Mouse (Mus musculus) lung, postnatal 0 days (tissue): ENCODE data around the gene Mta3. TPM values are rescaled to one million over a fixed set of nuclear protein-coding genes. Genes with fewer than 3 reads are reported as not detected.
"Not testable (repeated sequence)": the region's sequence is repeated elsewhere in the genome, so short reads cannot be mapped to it uniquely, and the experiment has no call there.

ENCODE experiments used
- ATAC-seq: fragments of 200-750 bp; cut with Nextera tagmentation; 2 replicates; pipeline ENCODE4 v1.8.0; 2017; ENCODE audit warnings: moderate library complexity
- DNase-seq: peaks from one replicate; pipeline ENCODE4 v3.0.0-alpha.2; 2016; ENCODE audit warnings: low spot score
- H3K27ac ChIP-seq: fragments of 300-500 bp; sonication (generic); 2 replicates; pipeline ENCODE4 v1.5.1; 2014; ENCODE audit warnings: antibody characterized with exemption, mild to moderate bottlenecking, low read length, mixed read lengths
- H3K27me3 ChIP-seq: fragments of 300-500 bp; sonication (generic); replicated peaks from 2 replicates; pipeline ENCODE4 v1.6.1; 2014; ENCODE audit warnings: low read length, mixed read lengths; ENCODE audit not compliant: insufficient read depth
- H3K36me3 ChIP-seq: fragments of 300-500 bp; sonication (generic); 2 replicates; pipeline ENCODE4 v1.6.1; 2014; ENCODE audit warnings: low read length, mixed read lengths; ENCODE audit not compliant: insufficient read depth
- H3K4me1 ChIP-seq: fragments of 300-500 bp; sonication (generic); 2 replicates; pipeline ENCODE4 v1.6.1; 2014; ENCODE audit warnings: antibody characterized with exemption, low read depth, low read length, mixed read lengths; ENCODE audit not compliant: insufficient read depth
- H3K4me2 ChIP-seq: fragments of 300-500 bp; sonication (generic); replicated peaks from 2 replicates; pipeline ENCODE4 v1.6.1; 2014; ENCODE audit warnings: low read depth, mild to moderate bottlenecking, low read length, moderate library complexity, mixed read lengths
- H3K4me3 ChIP-seq: fragments of 300-500 bp; sonication (generic); 2 replicates; pipeline ENCODE4 v1.5.1; 2014; ENCODE audit warnings: low read depth, low read length
- H3K9ac ChIP-seq: fragments of 300-500 bp; sonication (generic); replicated peaks from 2 replicates; pipeline ENCODE4 v1.6.1; 2014; ENCODE audit warnings: low read depth, mild to moderate bottlenecking
- H3K9me3 ChIP-seq: fragments of 300-500 bp; sonication (generic); 2 replicates; pipeline ENCODE4 v1.6.1; 2016; ENCODE audit warnings: low read length, mixed read lengths
- CTCF ChIP-seq: IDR thresholded peaks from 2 replicates; pipeline ENCODE4 v1.5.1; 2016; ENCODE audit warnings: antibody characterized with exemption, mild to moderate bottlenecking
- EP300 ChIP-seq: IDR thresholded peaks from 2 replicates; pipeline ENCODE4 v1.6.1; 2016; ENCODE audit warnings: antibody characterized with exemption, mild to moderate bottlenecking, control low read depth
- WGBS: fragments of 180-500 bp; shearing (Covaris S2); extraction: QIAGEN DNeasy Blood & Tissue Kit; methylation state at CpG from one replicate; pipeline ENCODE4 v1.1.7; 2014; 5-methylcytosine and 5-hydroxymethylcytosine counted together
- polyA plus RNA-seq: library from polyadenylated mRNA; unstranded; fragments of >200 nt; fragmentation: Nextera tagmentation; extraction: Ambion mirVana; gene quantifications from 2 replicates; pipeline ENCODE4 v1.2.1, GENCODE M21; 2015

Mta3 gene
- polyA plus RNA-seq, 1 experiment from 2014 or later, result 32.0 TPM

- H3K36me3 ChIP-seq, result no peaks in the 10 kb centered on the region
- 81% methylated on average over 4 of the region's 4 CpGs for WGBS
- peak overlapping the region; percentile 97; the same call in 1 of the 2 replicates for H3K27ac ChIP-seq
- peaks cover 7% of the 10 kb centered on the region; the same call in 1 of the 2 replicates for H3K4me1 ChIP-seq
- H3K4me2 ChIP-seq, result peak overlapping the region; percentile 97
- no peak overlapping the region for H3K9ac ChIP-seq
- H3K4me3 ChIP-seq, result no peak overlapping the region
- ATAC-seq, result no peak
- DNase-seq, result no peak
- no peaks in the 10 kb centered on the region for H3K27me3 ChIP-seq
- H3K9me3 ChIP-seq, result no peaks in the 10 kb centered on the region
- TF ChIP-seq CTCF (no peak), EP300 (no peak)
Observed at GRCm38 (mm10) chr17:83707372-83707771, 1.4 kb downstream of the Mta3 start.

DNA sequence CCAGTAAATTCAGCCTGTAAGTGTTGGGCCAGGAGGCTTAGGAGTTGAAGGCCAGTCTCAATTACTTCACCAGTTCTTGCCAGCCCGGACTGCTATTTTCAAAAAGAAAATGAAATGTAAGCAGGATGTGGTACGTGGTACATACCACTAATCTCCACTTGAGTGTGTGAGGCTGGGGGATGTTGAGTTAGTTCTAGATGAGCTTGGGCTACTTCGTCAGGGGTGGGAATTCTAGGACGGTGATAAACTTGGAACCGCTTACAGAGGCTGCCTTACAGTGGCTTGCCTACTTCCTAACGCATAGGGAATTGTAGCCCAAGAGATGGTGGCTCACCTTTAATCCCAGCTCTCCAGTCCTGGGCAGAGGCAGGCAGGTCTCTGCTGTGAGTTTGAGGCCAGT is 1.9 kb downstream of the Mta3 start:
- no peak overlapping the region for H3K4me2 ChIP-seq
- DNase-seq (no peak), ATAC-seq (no peak)
- H3K36me3 ChIP-seq, result no peaks in the 10 kb centered on the region
- no peak overlapping the region for H3K9ac ChIP-seq
- no peaks in the 10 kb centered on the region for H3K9me3 ChIP-seq
- no peaks in the 10 kb centered on the region for H3K27me3 ChIP-seq
- H3K4me1 ChIP-seq, result peaks cover 7% of the 10 kb centered on the region; the same call in 1 of the 2 replicates
- H3K4me3 ChIP-seq, result no peak overlapping the region
- 70% methylated on average over 6 of the region's 6 CpGs for WGBS
- no peak for TF ChIP-seq CTCF
- no peak for TF ChIP-seq EP300
- H3K27ac ChIP-seq, result no peak overlapping the region

DNA sequence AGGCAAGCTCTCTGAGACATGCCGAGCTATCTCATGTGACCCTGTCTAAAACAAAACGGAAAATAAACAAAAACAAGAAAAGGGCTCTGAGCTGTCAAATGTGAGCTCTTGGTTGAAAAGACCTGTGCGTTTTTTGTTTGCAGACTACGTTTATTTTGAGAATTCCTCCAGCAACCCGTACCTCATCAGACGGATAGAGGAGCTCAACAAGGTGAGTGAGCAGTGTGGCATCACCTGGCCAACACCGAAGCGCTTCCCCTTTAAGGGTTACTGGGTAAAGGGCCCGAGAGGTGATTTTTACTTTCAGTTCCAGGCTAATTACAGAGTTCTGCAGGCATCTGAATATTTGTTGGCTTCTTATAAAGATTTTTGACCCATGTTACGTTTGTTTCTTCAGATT is 2.3 kb downstream of the Mta3 start:
- ATAC-seq (no peak), DNase-seq (no peak)
- Histone ChIP-seq H3K4me3 (no peak overlapping the region), H3K4me2 (no peak overlapping the region), H3K36me3 (no peaks in the 10 kb centered on the region), H3K27me3 (no peaks in the 10 kb centered on the region), H3K27ac (no peak overlapping the region), H3K4me1 (peaks cover 7% of the 10 kb centered on the region; the same call in 1 of the 2 replicates), H3K9me3 (no peaks in the 10 kb centered on the region), H3K9ac (no peak overlapping the region)
- WGBS, result 64% methylated on average over 10 of the region's 10 CpGs
- TF ChIP-seq EP300 (no peak), CTCF (no peak)

GRCm38 (mm10) chr17:83708891-83709290 is 2.9 kb downstream of the Mta3 start:
- ATAC-seq, result no peak
- TF ChIP-seq EP300, result no peak
- TF ChIP-seq CTCF, result no peak
- Histone ChIP-seq H3K27me3 (no peaks in the 10 kb centered on the region), H3K4me1 (peaks cover 7% of the 10 kb centered on the region; the same call in 1 of the 2 replicates), H3K36me3 (no peaks in the 10 kb centered on the region), H3K9me3 (no peaks in the 10 kb centered on the region), H3K4me3 (no peak overlapping the region), H3K4me2 (no peak overlapping the region), H3K9ac (no peak overlapping the region), H3K27ac (no peak overlapping the region)
- no peak for DNase-seq
- WGBS, result 84% methylated on average over 6 of the region's 6 CpGs

- H3K4me2 ChIP-seq, H3K36me3 ChIP-seq, H3K9me3 ChIP-seq, H3K9ac ChIP-seq, H3K4me1 ChIP-seq, H3K4me3 ChIP-seq, H3K27ac ChIP-seq, H3K27me3 ChIP-seq, ATAC-seq: not testable (repeated sequence)
- 73% methylated on average over 3 of the region's 3 CpGs for WGBS
- DNase-seq, result peak; percentile 39
Observed at GRCm38 (mm10) chr17:83709517-83709916, 3.6 kb downstream of the Mta3 start.

DNA sequence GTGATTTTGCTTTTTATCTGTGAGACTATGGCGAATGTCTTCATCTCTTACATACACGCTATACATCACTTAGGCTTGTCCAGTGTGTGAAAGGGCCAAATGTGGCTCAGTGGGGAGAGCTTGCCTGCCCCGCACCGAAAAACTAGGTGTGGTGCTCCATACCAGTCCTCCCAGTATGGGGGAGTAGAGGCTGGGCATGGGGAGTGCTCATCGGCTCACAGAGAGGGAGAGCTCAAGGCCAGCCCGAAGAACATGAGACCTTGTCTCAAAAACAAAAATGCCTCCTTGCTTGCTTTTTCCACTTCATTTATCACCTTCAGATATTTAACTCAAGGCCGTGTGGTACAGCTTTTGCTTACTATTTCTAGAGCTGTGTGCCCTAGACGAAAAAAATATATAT is 4.7 kb downstream of the Mta3 start:
- WGBS, result 82% methylated on average over 8 of the region's 8 CpGs
- ATAC-seq (no peak), DNase-seq (no peak)
- peaks cover 7% of the 10 kb centered on the region; the same call in 1 of the 2 replicates for H3K4me1 ChIP-seq
- no peaks in the 10 kb centered on the region for H3K27me3 ChIP-seq
- TF ChIP-seq CTCF, result no peak
- TF ChIP-seq EP300, result no peak
- no peaks in the 10 kb centered on the region for H3K36me3 ChIP-seq
- H3K9ac ChIP-seq, result no peak overlapping the region
- H3K9me3 ChIP-seq, result no peaks in the 10 kb centered on the region
- H3K27ac ChIP-seq, result no peak overlapping the region
- no peak overlapping the region for H3K4me3 ChIP-seq
- no peak overlapping the region for H3K4me2 ChIP-seq

- ATAC-seq (no peak), DNase-seq (no peak)
- no peaks in the 10 kb centered on the region for H3K27me3 ChIP-seq
- no peak overlapping the region for H3K4me2 ChIP-seq
- no peaks in the 10 kb centered on the region for H3K36me3 ChIP-seq
- H3K27ac ChIP-seq, result no peak overlapping the region
- WGBS, result 94% methylated on average over 9 of the region's 9 CpGs
- no peak for TF ChIP-seq CTCF
- TF ChIP-seq EP300, result no peak
- peaks cover 5% of the 10 kb centered on the region; the same call in 1 of the 2 replicates for H3K4me1 ChIP-seq
- H3K9me3 ChIP-seq, result no peaks in the 10 kb centered on the region
- no peak overlapping the region for H3K4me3 ChIP-seq
- H3K9ac ChIP-seq, result no peak overlapping the region
Observed at GRCm38 (mm10) chr17:83712341-83712740, 6.4 kb downstream of the Mta3 start.
